Mouse (Mus musculus) left cerebral cortex, postnatal 36 days (tissue): ENCODE measurements around the gene Cnnm4. TPM values are rescaled to one million over a fixed set of nuclear protein-coding genes. Genes with fewer than 3 reads are reported as not detected.
"Not testable (repeated sequence)": the region's sequence is repeated elsewhere in the genome, so short reads cannot be mapped to it uniquely, and the experiment has no call there.

ENCODE experiments used
- DNase-seq, 2 experiments: peaks; one replicate each; pipeline ENCODE4 v3.0.0; 2021 to 2022; ENCODE audit warnings: low spot score in 2 of 2, mixed read lengths in 1 of 2
- intact Hi-C: fragments of 180-260 bp; cut with DNase I; formaldehyde crosslinking; loops from one replicate; pipeline ENCODE4 v1.15.1; 2025
- total RNA-seq, 2 experiments: library from RNA; stranded (reverse); gene quantifications; 2 replicates each; pipeline ENCODE4 v1.2.3; 2021

The Cnnm4 gene
- total RNA-seq, 2 experiments from 2014 or later, result 13.3 to 14.0 TPM

- DNase-seq, result no peak
- intact Hi-C loops, result no loop called here
Measured at GRCm38 (mm10) chr1:36535477-36536396, 64.3 kb downstream of the Cnnm4 start.

- intact Hi-C loops, result no loop called here
- no peak for DNase-seq
Measured at GRCm38 (mm10) chr1:36536397-36536728, 64.9 kb downstream of the Cnnm4 start.

- intact Hi-C loops, DNase-seq: not testable (repeated sequence)
Measured at GRCm38 (mm10) chr1:36536783-36537182, 65.4 kb downstream of the Cnnm4 start, which contains the start of gene Ankrd23. TSS of gene Ankrd23 (minus strand) at chr1:36536883.

- intact Hi-C loops, result no loop called here
- DNase-seq, result no peak
Measured at GRCm38 (mm10) chr1:36538727-36539126, 67.3 kb downstream of the Cnnm4 start.

- intact Hi-C loops, result no loop called here
- no peak for DNase-seq
Measured at GRCm38 (mm10) chr1:36539186-36539585, 67.8 kb downstream of the Cnnm4 start, which contains the start of gene Gm42417. TSS of gene Gm42417 (minus strand) at chr1:36539429.

GRCm38 (mm10) chr1:36540132-36540531 lies 68.7 kb downstream of the Cnnm4 start:
- DNase-seq, result no peak
- intact Hi-C loops, result no loop called here

GRCm38 (mm10) chr1:36540807-36541206 lies 69.4 kb downstream of the Cnnm4 start:
- DNase-seq, result no peak
- intact Hi-C loops, result no loop called here

- intact Hi-C loops, result no loop called here
- no peak for DNase-seq
Measured at GRCm38 (mm10) chr1:36541844-36542243, 70.4 kb downstream of the Cnnm4 start.

GRCm38 (mm10) chr1:36542925-36543324 lies 71.5 kb downstream of the Cnnm4 start:
- no peak for DNase-seq
- intact Hi-C loops, result no loop called here

GRCm38 (mm10) chr1:36545382-36545781 lies 74.0 kb downstream of the Cnnm4 start:
- DNase-seq, result no peak

GRCm38 (mm10) chr1:36545845-36546600 lies 74.6 kb downstream of the Cnnm4 start:
- intact Hi-C loops, result loop anchor here (2.0 kb wide), 1 partner anchor 139 kb away; no protein-coding TSS in a partner anchor

More at GRCm38 (mm10) chr1:36545382-36545781, 74.0 kb downstream of the Cnnm4 start:
- intact Hi-C loops, result no loop called here

GRCm38 (mm10) chr1:36546888-36547471 lies 75.6 kb downstream of the Cnnm4 start, which contains the start of gene Ankrd39:
TSS of gene Ankrd39 (minus strand) at chr1:36547445.
- intact Hi-C loops, result loop anchor here (1.0 to 2.0 kb wide), 2 partner anchors 88 to 138 kb away; no protein-coding TSS in a partner anchor
- peak; percentile 95 to 97 for DNase-seq

More at GRCm38 (mm10) chr1:36545845-36546600, 74.6 kb downstream of the Cnnm4 start:
- no peak for DNase-seq

GRCm38 (mm10) chr1:36547981-36548598 lies 76.7 kb downstream of the Cnnm4 start:
- peak in 1 of 2 experiments; percentile 26 for DNase-seq
- intact Hi-C loops, result loop anchor here (1.0 to 2.0 kb wide), 2 partner anchors 87 to 137 kb away; no protein-coding TSS in a partner anchor

GRCm38 (mm10) chr1:36548771-36549170 lies 77.4 kb downstream of the Cnnm4 start:
- intact Hi-C loops, result no loop called here

GRCm38 (mm10) chr1:36549491-36549890 lies 78.1 kb downstream of the Cnnm4 start:
- intact Hi-C loops, result no loop called here
- DNase-seq, result no peak

More at GRCm38 (mm10) chr1:36548771-36549170, 77.4 kb downstream of the Cnnm4 start:
- DNase-seq, result no peak

- intact Hi-C loops, result no loop called here
- DNase-seq, result no peak
Measured at GRCm38 (mm10) chr1:36550075-36550863, 78.8 kb downstream of the Cnnm4 start.

- intact Hi-C loops, result no loop called here
- no peak for DNase-seq
Measured at GRCm38 (mm10) chr1:36551904-36552303, 80.5 kb downstream of the Cnnm4 start.

- intact Hi-C loops, result no loop called here
Measured at GRCm38 (mm10) chr1:36552506-36552905, 81.1 kb downstream of the Cnnm4 start.

More at GRCm38 (mm10) chr1:36552506-36552905, 81.1 kb downstream of the Cnnm4 start:
- no peak for DNase-seq
